Mouse (Mus musculus) Patski (cell line): ENCODE data around the gene Fosl2. TPM values are rescaled to one million over a fixed set of nuclear protein-coding genes. Genes with fewer than 3 reads are reported as not detected.

Experiments
- ATAC-seq: fragments of 100-300 bp; one replicate; pipeline ENCODE4 v1.8.0; 2021
- CTCF ChIA-PET: fragments of 350-600 bp; sonication (Branson Sonifier 250); formaldehyde crosslinking; loops from one replicate; lab custom pipeline; 2022; ENCODE audit warnings: inconsistent platforms; lab: Charles Lee
- POLR2A ChIA-PET: fragments of 350-600 bp; sonication (Branson Sonifier 250); formaldehyde crosslinking; loops from one replicate; lab custom pipeline; 2022; ENCODE audit warnings: antibody characterized with exemption, inconsistent platforms; lab: Charles Lee
- DNase-seq: peaks from one replicate; pipeline ENCODE4 v3.0.0-alpha.2; 2011; ENCODE audit warnings: low read depth, low spot score
- H3K27me3 ChIP-seq: fragments of 371-371 bp; one replicate; pipeline ENCODE4 v1.5.1; 2021
- CTCF ChIP-seq: fragments of 100-300 bp; IDR thresholded peaks from one replicate; pipeline ENCODE4 v1.5.1; 2021
- in situ Hi-C: fragments of 300-500 bp; cut with MboI; formaldehyde crosslinking; loops from 3 replicates; pipeline ENCODE4 v1.11.1; 2018; ENCODE audit warnings: low pct_unique_long_range_greater_than_20kb, mixed read lengths
- polyA plus RNA-seq: library from polyadenylated mRNA; unstranded; gene quantifications from one replicate; pipeline ENCODE4 v1.2.3, GENCODE M21; 2021

The Fosl2 gene
- polyA plus RNA-seq, 1 experiment from 2014 or later: 97.3 TPM

- ATAC-seq (peak; percentile 60), DNase-seq (peak; percentile 95)
- peak; percentile 69 for TF ChIP-seq CTCF
- in situ Hi-C loops: loop anchor here (5.0 kb wide), 4 partner anchors 154 to 634 kb away; partner anchors contain the start of genes Babam2 and Rbks
- H3K27me3 ChIP-seq: no peaks in the 10 kb centered on the region
- ChIA-PET CTCF (interaction anchor here (1.0 to 3.0 kb wide), 6 partner anchors 11 to 633 kb away, joined by 3 to 28 read pairs (median 6); no protein-coding TSS in a partner anchor), POLR2A (interaction anchor here (0.6 to 2.5 kb wide), 7 partner anchors 55 to 634 kb away, joined by 3 to 16 read pairs (median 3); no protein-coding TSS in a partner anchor)
Measured at GRCm38 (mm10) chr5:32195857-32196609, 60.4 kb downstream of the Fosl2 start.

GRCm38 (mm10) chr5:32197698-32198097, 62.1 kb downstream of the Fosl2 start:
- H3K27me3 ChIP-seq: no peaks in the 10 kb centered on the region
- in situ Hi-C loops: loop anchor here (5.0 kb wide), 4 partner anchors 155 to 635 kb away; partner anchors contain the start of genes Babam2 and Rbks
- DNase-seq (peak; percentile 90), ATAC-seq (peak; percentile 55)
- peak; percentile 98 for TF ChIP-seq CTCF
- ChIA-PET POLR2A (interaction anchor here (2.2 kb wide), 1 partner anchor 599 kb away, joined by 6 read pairs; no protein-coding TSS in a partner anchor), CTCF (interaction anchor here (0.7 to 3.0 kb wide), 18 partner anchors 9 to 638 kb away, joined by 3 to 28 read pairs (median 4); partner anchors contain the start of gene Mrpl33)

GRCm38 (mm10) chr5:32199136-32199535, 63.5 kb downstream of the Fosl2 start:
- no peak for TF ChIP-seq CTCF
- in situ Hi-C loops: loop anchor here (5.0 kb wide), 4 partner anchors 157 to 637 kb away; partner anchors contain the start of genes Babam2 and Rbks
- CTCF ChIA-PET: interaction anchor here (0.9 to 2.5 kb wide), 4 partner anchors 17 to 600 kb away, joined by 4 to 24 read pairs (median 8); partner anchors contain the start of gene Mrpl33
- no peak for DNase-seq
- POLR2A ChIA-PET: interaction anchor here (0.9 to 2.2 kb wide), 4 partner anchors 60 to 614 kb away, joined by 3 to 6 read pairs (median 4); no protein-coding TSS in a partner anchor
- ATAC-seq: no peak
- H3K27me3 ChIP-seq: no peaks in the 10 kb centered on the region

- TF ChIP-seq CTCF: no peak
- ATAC-seq (no peak), DNase-seq (no peak)
- CTCF ChIA-PET: interaction anchor here (0.9 kb wide), 1 partner anchor 600 kb away, joined by 4 read pairs; no protein-coding TSS in a partner anchor
- in situ Hi-C loops: loop anchor here (5.0 kb wide), 4 partner anchors 157 to 637 kb away; partner anchors contain the start of genes Babam2 and Rbks
- H3K27me3 ChIP-seq: no peaks in the 10 kb centered on the region
- POLR2A ChIA-PET: interaction anchor here (1.1 to 2.2 kb wide), 3 partner anchors 61 to 601 kb away, joined by 3 to 6 read pairs (median 4); no protein-coding TSS in a partner anchor
Measured at GRCm38 (mm10) chr5:32199594-32199993, 64.0 kb downstream of the Fosl2 start.

GRCm38 (mm10) chr5:32204653-32205052, 69.1 kb downstream of the Fosl2 start:
- DNase-seq (no peak), ATAC-seq (no peak)
- CTCF ChIA-PET: interaction anchor here (0.8 to 1.4 kb wide), 3 partner anchors 34 to 316 kb away, joined by 3 to 9 read pairs (median 4); no protein-coding TSS in a partner anchor
- in situ Hi-C loops: no loop called here
- POLR2A ChIA-PET: no interaction called here
- peak; percentile 80 for TF ChIP-seq CTCF
- no peaks in the 10 kb centered on the region for H3K27me3 ChIP-seq

- CTCF ChIA-PET: interaction anchor here (0.9 to 1.7 kb wide), 5 partner anchors 10 to 643 kb away, joined by 3 to 6 read pairs (median 3); no protein-coding TSS in a partner anchor
Measured at GRCm38 (mm10) chr5:32206726-32207125, 71.1 kb downstream of the Fosl2 start.

More at GRCm38 (mm10) chr5:32206726-32207125, 71.1 kb downstream of the Fosl2 start:
- TF ChIP-seq CTCF: no peak
- ATAC-seq: no peak
- POLR2A ChIA-PET: interaction anchor here (1.2 kb wide), 1 partner anchor 30 kb away, joined by 4 read pairs; no protein-coding TSS in a partner anchor
- in situ Hi-C loops: no loop called here
- no peak for DNase-seq
- no peaks in the 10 kb centered on the region for H3K27me3 ChIP-seq

Other genes starting within 250 kb of the Fosl2 start
- gene Plb1, start 96.9 kb downstream of the Fosl2 start, polyA plus RNA-seq: 0.23 TPM